Mouse (Mus musculus): ENCODE data around the gene Trub2. TPM values are rescaled to one million over a fixed set of nuclear protein-coding genes. Genes with fewer than 3 reads are reported as not detected.

Gene Trub2
- total and polyA plus RNA-seq, 3 experiments, result 40.9 to 44.7 TPM; not detected in 1

DNA sequence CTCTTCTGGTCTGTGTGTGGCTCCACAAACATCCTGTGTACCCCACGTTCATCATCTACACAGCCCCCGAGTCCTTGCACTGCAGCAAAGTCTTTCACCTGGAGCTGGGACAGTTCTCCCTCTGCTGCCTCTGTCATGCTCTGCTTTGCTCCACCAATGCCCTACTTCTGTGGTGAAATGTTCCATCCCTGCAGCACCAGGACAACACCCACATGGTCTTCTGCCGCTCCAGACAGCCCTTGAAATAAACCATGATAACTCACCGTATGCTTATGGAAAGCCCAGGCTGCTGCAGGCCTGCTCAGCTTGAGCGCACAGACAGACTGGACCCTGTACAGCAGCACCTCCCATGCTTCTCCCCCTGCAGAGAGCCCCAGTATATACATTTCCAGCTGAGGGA lies 74.2 kb downstream of the Trub2 start:
- no peak for TF ChIP-seq USF1 (IDR thresholded peaks at IDR 0.05; ENCODE audit: low read depth, low read length)
- no peak for TF ChIP-seq ZC3H11A (IDR thresholded peaks at IDR 0.05; ENCODE audit: low read depth, low read length)
- no peak for TF ChIP-seq TCF12 (IDR thresholded peaks at IDR 0.05; ENCODE audit: low read depth, low read length)
- TF ChIP-seq NRF1 (IDR thresholded peaks at IDR 0.05; ENCODE audit: insufficient read depth, low read depth, low read length, poor library complexity, severe bottlenecking), result no peak
- no peak for TF ChIP-seq GATA1 (IDR thresholded peaks at IDR 0.05; ENCODE audit: low read depth, low read length)
- TF ChIP-seq TBP (IDR thresholded peaks at IDR 0.05; ENCODE audit: low read depth, low read length), result no peak
- no peak for TF ChIP-seq RAD21 (IDR thresholded peaks at IDR 0.05; ENCODE audit: low read depth, low read length)
- no peak for TF ChIP-seq MAX (IDR thresholded peaks at IDR 0.05; ENCODE audit: low read length)
- Histone ChIP-seq H3K27me3 (ENCODE audit: control insufficient read depth in 1 of 2, insufficient read depth in 2 of 2, low read length in 2 of 2) (no peaks in the 10 kb centered on the region), H3K79me2 (ENCODE audit: control insufficient read depth, insufficient read depth, low read length, poor library complexity) (no peaks in the 10 kb centered on the region), H3K9ac (ENCODE audit: control insufficient read depth, low read depth, low read length, poor library complexity, severe bottlenecking) (no peak overlapping the region), H3K4me1 (ENCODE audit: control insufficient read depth in 1 of 2, insufficient read depth in 2 of 2, low read length in 2 of 2) (peaks cover 4 to 9% of the 10 kb centered on the region in 2 experiments; a peak in 3 of 4 replicates), H3K36me3 (ENCODE audit: control insufficient read depth in 1 of 2, insufficient read depth in 2 of 2, low read length in 2 of 2) (peaks cover 4 to 6% of the 10 kb centered on the region in 2 experiments), H3K4me3 (ENCODE audit: control insufficient read depth in 1 of 2, insufficient read depth in 1 of 2, low read depth in 2 of 2, low read length in 2 of 2) (no peak overlapping the region), H3K27ac (ENCODE audit: control insufficient read depth, low read depth, low read length) (no peak overlapping the region), H3K9me3 (replicated peaks; ENCODE audit: insufficient read depth, low read length) (no peaks in the 10 kb centered on the region)
- DNase-seq (ENCODE audit: low read depth, low spot score), result no peak

DNA sequence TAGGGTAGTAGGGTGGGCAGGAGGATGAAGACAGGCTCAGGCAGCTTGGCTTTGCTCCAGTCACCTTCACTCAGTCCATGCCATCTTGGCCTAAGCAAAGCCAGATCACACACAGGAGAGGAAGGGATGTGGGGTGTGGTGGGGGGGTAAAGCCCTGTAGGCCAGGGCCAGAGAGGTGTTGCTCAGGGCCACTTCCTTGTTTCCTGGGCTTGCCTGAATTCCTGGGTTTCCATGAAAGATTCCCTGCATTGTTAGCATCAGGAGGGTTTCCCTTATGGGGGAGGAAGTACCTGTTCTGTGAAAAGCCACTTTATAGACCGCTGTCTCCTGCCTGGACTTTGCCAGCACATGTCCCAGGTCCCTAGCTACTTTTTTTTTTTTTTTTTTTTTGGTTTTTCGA lies 74.8 kb downstream of the Trub2 start:
- H3K9me3 ChIP-seq (replicated peaks; ENCODE audit: insufficient read depth, low read length), result no peaks in the 10 kb centered on the region
- H3K27ac ChIP-seq (ENCODE audit: control insufficient read depth, low read depth, low read length), result no peak overlapping the region
- H3K27me3 ChIP-seq (ENCODE audit: control insufficient read depth in 1 of 2, insufficient read depth in 2 of 2, low read length in 2 of 2), result no peaks in the 10 kb centered on the region
- DNase-seq (ENCODE audit: low read depth, low spot score), result no peak
- no peak overlapping the region for H3K9ac ChIP-seq (ENCODE audit: control insufficient read depth, low read depth, low read length, poor library complexity, severe bottlenecking)
- H3K36me3 ChIP-seq (ENCODE audit: control insufficient read depth in 1 of 2, insufficient read depth in 2 of 2, low read length in 2 of 2), result peaks cover 5% of the 10 kb centered on the region in 2 experiments
- H3K4me3 ChIP-seq (ENCODE audit: control insufficient read depth in 1 of 2, insufficient read depth in 1 of 2, low read depth in 2 of 2, low read length in 2 of 2), result no peak overlapping the region
- no peaks in the 10 kb centered on the region for H3K79me2 ChIP-seq (ENCODE audit: control insufficient read depth, insufficient read depth, low read length, poor library complexity)
- H3K4me1 ChIP-seq (ENCODE audit: control insufficient read depth in 1 of 2, insufficient read depth in 2 of 2, low read length in 2 of 2), result peaks cover 2 to 4% of the 10 kb centered on the region in 2 experiments; a peak in 3 of 4 replicates
- TF ChIP-seq POLR2A (IDR thresholded peaks at IDR 0.05; ENCODE audit: control insufficient read depth in 1 of 2, insufficient read depth in 1 of 2, low read depth in 1 of 2, low read length in 2 of 2, poor library complexity in 1 of 2) (no peak), ZNF384 (IDR thresholded peaks at IDR 0.05; ENCODE audit: low read depth, low read length) (no peak), USF1 (IDR thresholded peaks at IDR 0.05; ENCODE audit: low read depth, low read length) (no peak), ZC3H11A (IDR thresholded peaks at IDR 0.05; ENCODE audit: low read depth, low read length) (no peak), POLR2AphosphoS5 (IDR thresholded peaks at IDR 0.05; ENCODE audit: borderline replicate concordance, low read depth, low read length) (no peak), ELF1 (IDR thresholded peaks at IDR 0.05; ENCODE audit: low read depth, low read length) (no peak), SIN3A (IDR thresholded peaks at IDR 0.05; ENCODE audit: low read length) (no peak)

DNA sequence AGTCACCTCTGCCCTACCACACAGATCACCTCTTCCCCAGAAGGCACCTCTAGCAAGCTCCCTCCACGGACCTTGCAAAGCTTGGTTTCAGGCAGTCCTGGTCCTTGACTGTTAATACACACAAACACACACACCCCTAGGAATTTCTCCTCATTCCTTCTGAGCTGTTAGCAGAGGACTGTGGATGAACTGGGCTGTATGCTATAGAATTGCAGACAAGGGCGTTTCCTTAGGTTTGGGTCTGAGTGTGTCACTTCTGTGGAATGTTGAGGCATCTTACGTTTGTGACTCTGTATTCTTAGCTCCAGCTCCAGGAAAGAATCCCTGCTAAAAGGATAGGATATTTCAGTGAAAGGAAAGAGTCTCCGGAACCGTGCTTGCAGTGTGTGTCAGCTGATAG lies 76.4 kb downstream of the Trub2 start:
- Histone ChIP-seq H3K36me3 (ENCODE audit: control insufficient read depth in 1 of 2, insufficient read depth in 2 of 2, low read length in 2 of 2) (peaks cover 0 to 5% of the 10 kb centered on the region in 2 experiments; a peak in 2 of 4 replicates), H3K9ac (ENCODE audit: control insufficient read depth, low read depth, low read length, poor library complexity, severe bottlenecking) (no peak overlapping the region), H3K4me1 (ENCODE audit: control insufficient read depth in 1 of 2, insufficient read depth in 2 of 2, low read length in 2 of 2) (no peaks in the 10 kb centered on the region), H3K27me3 (ENCODE audit: control insufficient read depth in 1 of 2, insufficient read depth in 2 of 2, low read length in 2 of 2) (no peaks in the 10 kb centered on the region), H3K4me3 (ENCODE audit: control insufficient read depth in 1 of 2, insufficient read depth in 1 of 2, low read depth in 2 of 2, low read length in 2 of 2) (no peak overlapping the region), H3K27ac (ENCODE audit: control insufficient read depth, low read depth, low read length) (no peak overlapping the region), H3K9me3 (replicated peaks; ENCODE audit: insufficient read depth, low read length) (no peaks in the 10 kb centered on the region), H3K79me2 (ENCODE audit: control insufficient read depth, insufficient read depth, low read length, poor library complexity) (no peaks in the 10 kb centered on the region)
- DNase-seq (ENCODE audit: low read depth, low spot score), result no peak
- TF ChIP-seq CHD2 (IDR thresholded peaks at IDR 0.05; ENCODE audit: low read length) (no peak), USF1 (IDR thresholded peaks at IDR 0.05; ENCODE audit: low read depth, low read length) (no peak), ZKSCAN1 (IDR thresholded peaks at IDR 0.05; ENCODE audit: low read depth, low read length) (no peak), RCOR1 (IDR thresholded peaks at IDR 0.05; ENCODE audit: low read depth, low read length) (no peak), SMC3 (IDR thresholded peaks at IDR 0.05; ENCODE audit: low read depth, low read length) (no peak), MYC (IDR thresholded peaks at IDR 0.05; ENCODE audit: low read depth, low read length) (no peak), GATA1 (IDR thresholded peaks at IDR 0.05; ENCODE audit: low read depth, low read length) (no peak), MYB (IDR thresholded peaks at IDR 0.05; ENCODE audit: low read depth, low read length) (no peak), SIN3A (IDR thresholded peaks at IDR 0.05; ENCODE audit: low read length) (no peak), POLR2AphosphoS5 (IDR thresholded peaks at IDR 0.05; ENCODE audit: borderline replicate concordance, low read depth, low read length) (no peak), TCF12 (IDR thresholded peaks at IDR 0.05; ENCODE audit: low read depth, low read length) (no peak), CHD1 (IDR thresholded peaks at IDR 0.05; ENCODE audit: low read depth, low read length) (no peak)

All from MEL (cell line).